Mouse (Mus musculus): ENCODE data around the gene Nostrin. TPM values are rescaled to one million over a fixed set of nuclear protein-coding genes. Genes with fewer than 3 reads are reported as not detected.
A peak's percentile ranks its signal among the peaks of the same experiment; 100 is the strongest.

Gene Nostrin
- polyA plus RNA-seq, 1 experiment from 2014 or later, result 0.41 TPM

GRCm38 (mm10) chr2:69112609-69113008, 23.0 kb upstream of the Nostrin start:
- H3K4me3 ChIP-seq, result no peak overlapping the region
- no peak for DNase-seq (ENCODE audit: low spot score)
- 86% methylated on average over 5 of the region's 5 CpGs for WGBS
- no peaks in the 10 kb centered on the region for H3K27me3 ChIP-seq (ENCODE audit: insufficient read depth, poor library complexity, severe bottlenecking)
- peaks cover 6% of the 10 kb centered on the region; the same call in 1 of the 2 replicates for H3K9me3 ChIP-seq
- H3K36me3 ChIP-seq, result peaks cover 10% of the 10 kb centered on the region
- no peak overlapping the region for H3K27ac ChIP-seq
- H3K4me1 ChIP-seq (replicated peaks), result no peaks in the 10 kb centered on the region

GRCm38 (mm10) chr2:69113829-69114547, 21.6 kb upstream of the Nostrin start:
- peaks cover 6% of the 10 kb centered on the region; the same call in 1 of the 2 replicates for H3K9me3 ChIP-seq
- no peaks in the 10 kb centered on the region for H3K27me3 ChIP-seq (ENCODE audit: insufficient read depth, poor library complexity, severe bottlenecking)
- no peaks in the 10 kb centered on the region for H3K4me1 ChIP-seq (replicated peaks)
- no peak overlapping the region for H3K27ac ChIP-seq
- H3K4me3 ChIP-seq, result no peak overlapping the region
- peaks cover 10% of the 10 kb centered on the region for H3K36me3 ChIP-seq
- no peak for DNase-seq (ENCODE audit: low spot score)
- WGBS, result 84% methylated on average over 10 of the region's 10 CpGs

DNA sequence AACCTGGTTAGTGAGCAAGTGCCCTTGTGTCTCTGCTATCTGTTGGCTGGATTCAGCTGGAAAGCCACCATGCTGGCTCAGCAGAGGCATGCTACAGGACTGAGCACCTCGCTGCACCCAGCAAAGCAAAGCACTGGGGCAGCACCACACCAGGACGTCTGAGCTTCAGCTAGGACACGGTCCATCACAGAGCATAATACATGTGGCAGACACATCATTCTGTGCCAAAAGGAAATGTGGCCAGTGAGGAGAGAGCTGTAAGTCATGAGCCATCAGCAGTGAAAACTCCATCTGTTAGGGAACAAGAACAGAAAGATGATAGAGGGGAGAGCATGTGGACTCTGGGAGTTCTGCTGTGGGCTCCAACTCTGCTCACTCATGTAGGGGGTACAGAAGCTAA, 19.7 kb upstream of the Nostrin start:
- H3K27ac ChIP-seq, result no peak overlapping the region
- 91% methylated on average over 3 of the region's 3 CpGs for WGBS
- no peak overlapping the region for H3K4me3 ChIP-seq
- H3K4me1 ChIP-seq (replicated peaks), result 0 out of 2 replicates have a peak, but pooled peaks cover 4% of the 10 kb centered on the region
- no peaks in the 10 kb centered on the region for H3K27me3 ChIP-seq (ENCODE audit: insufficient read depth, poor library complexity, severe bottlenecking)
- peaks cover 10% of the 10 kb centered on the region for H3K36me3 ChIP-seq
- no peak for DNase-seq (ENCODE audit: low spot score)
- H3K9me3 ChIP-seq, result peaks cover 6% of the 10 kb centered on the region; the same call in 1 of the 2 replicates

GRCm38 (mm10) chr2:69116767-69117166, 18.8 kb upstream of the Nostrin start:
- H3K4me1 ChIP-seq (replicated peaks), result 0 out of 2 replicates have a peak, but pooled peaks cover 4% of the 10 kb centered on the region
- no peak overlapping the region for H3K4me3 ChIP-seq
- no peaks in the 10 kb centered on the region for H3K27me3 ChIP-seq (ENCODE audit: insufficient read depth, poor library complexity, severe bottlenecking)
- H3K27ac ChIP-seq, result no peak overlapping the region
- WGBS, result 85% methylated on average over 4 of the region's 4 CpGs
- no peak for DNase-seq (ENCODE audit: low spot score)
- H3K9me3 ChIP-seq, result peaks cover 6% of the 10 kb centered on the region; the same call in 1 of the 2 replicates
- peaks cover 8% of the 10 kb centered on the region for H3K36me3 ChIP-seq

- Histone ChIP-seq H3K9me3 (peaks cover 6% of the 10 kb centered on the region; the same call in 1 of the 2 replicates), H3K4me3 (no peak overlapping the region), H3K27ac (no peak overlapping the region), H3K36me3 (peaks cover 8% of the 10 kb centered on the region), H3K4me1 (replicated peaks) (0 out of 2 replicates have a peak, but pooled peaks cover 4% of the 10 kb centered on the region), H3K27me3 (ENCODE audit: insufficient read depth, poor library complexity, severe bottlenecking) (no peaks in the 10 kb centered on the region)
- no peak for DNase-seq (ENCODE audit: low spot score)
- WGBS, result 87% methylated on average over 1 of the region's 1 CpGs
Observed at GRCm38 (mm10) chr2:69118994-69119393, 16.6 kb upstream of the Nostrin start.

DNA sequence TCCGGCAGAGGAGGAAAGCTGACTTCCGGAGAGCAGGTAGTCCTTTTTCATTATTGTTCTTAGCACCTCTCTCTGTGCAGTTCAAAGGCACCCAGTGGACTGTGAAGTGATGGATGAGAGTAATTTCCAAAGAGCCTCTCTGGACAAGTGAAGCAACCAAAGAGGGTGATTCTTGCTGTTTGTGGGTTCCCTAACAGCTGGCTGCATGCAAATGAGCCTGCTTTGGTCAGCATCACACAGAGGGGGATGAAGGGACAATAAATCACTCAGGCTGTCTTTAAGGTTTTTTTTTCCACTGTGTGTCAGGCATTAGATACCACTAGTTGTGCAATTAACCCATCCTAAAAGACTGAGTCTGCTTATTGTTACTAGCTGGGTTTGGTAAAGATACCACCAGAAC, 15.9 kb upstream of the Nostrin start:
- no peak overlapping the region for H3K27ac ChIP-seq
- H3K4me1 ChIP-seq (replicated peaks), result 0 out of 2 replicates have a peak, but pooled peaks cover 4% of the 10 kb centered on the region
- H3K9me3 ChIP-seq, result peaks cover 6% of the 10 kb centered on the region; the same call in 1 of the 2 replicates
- peaks cover 8% of the 10 kb centered on the region for H3K36me3 ChIP-seq
- WGBS, result 58% methylated on average over 2 of the region's 2 CpGs
- no peak overlapping the region for H3K4me3 ChIP-seq
- no peaks in the 10 kb centered on the region for H3K27me3 ChIP-seq (ENCODE audit: insufficient read depth, poor library complexity, severe bottlenecking)
- no peak for DNase-seq (ENCODE audit: low spot score)

DNA sequence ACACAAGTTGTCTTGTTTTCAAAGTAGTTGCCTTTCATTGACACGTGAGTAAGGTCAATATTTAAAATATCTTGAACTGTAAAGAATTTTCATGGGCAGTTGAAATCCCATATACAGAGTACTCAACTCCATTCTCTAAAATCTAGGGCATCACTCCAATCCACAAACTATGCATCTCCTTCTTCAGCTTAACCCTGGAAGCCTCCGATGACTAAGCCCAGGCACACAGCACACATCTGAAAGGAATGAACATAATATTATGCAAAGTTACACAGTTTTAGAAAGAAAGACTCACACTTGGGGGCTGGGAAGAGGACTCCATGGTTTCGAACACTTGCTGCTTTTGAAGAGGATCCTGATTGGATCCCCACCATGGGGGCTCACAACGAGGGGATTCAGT, 13.9 kb upstream of the Nostrin start:
- Histone ChIP-seq H3K27me3 (ENCODE audit: insufficient read depth, poor library complexity, severe bottlenecking) (no peaks in the 10 kb centered on the region), H3K9me3 (no peaks in the 10 kb centered on the region), H3K4me3 (no peak overlapping the region), H3K36me3 (no peaks in the 10 kb centered on the region), H3K27ac (no peak overlapping the region), H3K4me1 (replicated peaks) (peaks cover 10% of the 10 kb centered on the region; the same call in 1 of the 2 replicates)
- 84% methylated on average over 4 of the region's 4 CpGs for WGBS
- no peak for DNase-seq (ENCODE audit: low spot score)

GRCm38 (mm10) chr2:69125425-69125824, 10.2 kb upstream of the Nostrin start:
- no peaks in the 10 kb centered on the region for H3K9me3 ChIP-seq
- WGBS, result 57% methylated on average over 3 of the region's 3 CpGs
- peaks cover 27% of the 10 kb centered on the region for H3K4me1 ChIP-seq (replicated peaks)
- no peak overlapping the region for H3K4me3 ChIP-seq
- no peak for DNase-seq (ENCODE audit: low spot score)
- H3K27ac ChIP-seq, result no peak overlapping the region
- no peaks in the 10 kb centered on the region for H3K36me3 ChIP-seq
- H3K27me3 ChIP-seq (ENCODE audit: insufficient read depth, poor library complexity, severe bottlenecking), result no peaks in the 10 kb centered on the region

- H3K27me3 ChIP-seq (ENCODE audit: insufficient read depth, poor library complexity, severe bottlenecking), result no peaks in the 10 kb centered on the region
- H3K27ac ChIP-seq, result peak overlapping the region; percentile 71; the same call in 1 of the 2 replicates
- H3K36me3 ChIP-seq, result no peaks in the 10 kb centered on the region
- H3K4me3 ChIP-seq, result no peak overlapping the region
- peak; percentile 19 for DNase-seq (ENCODE audit: low spot score)
- H3K4me1 ChIP-seq (replicated peaks), result peaks cover 43% of the 10 kb centered on the region
- no peaks in the 10 kb centered on the region for H3K9me3 ChIP-seq
- WGBS, result 78% methylated on average over 7 of the region's 7 CpGs
Observed at GRCm38 (mm10) chr2:69128321-69128720, 7.3 kb upstream of the Nostrin start.

DNA sequence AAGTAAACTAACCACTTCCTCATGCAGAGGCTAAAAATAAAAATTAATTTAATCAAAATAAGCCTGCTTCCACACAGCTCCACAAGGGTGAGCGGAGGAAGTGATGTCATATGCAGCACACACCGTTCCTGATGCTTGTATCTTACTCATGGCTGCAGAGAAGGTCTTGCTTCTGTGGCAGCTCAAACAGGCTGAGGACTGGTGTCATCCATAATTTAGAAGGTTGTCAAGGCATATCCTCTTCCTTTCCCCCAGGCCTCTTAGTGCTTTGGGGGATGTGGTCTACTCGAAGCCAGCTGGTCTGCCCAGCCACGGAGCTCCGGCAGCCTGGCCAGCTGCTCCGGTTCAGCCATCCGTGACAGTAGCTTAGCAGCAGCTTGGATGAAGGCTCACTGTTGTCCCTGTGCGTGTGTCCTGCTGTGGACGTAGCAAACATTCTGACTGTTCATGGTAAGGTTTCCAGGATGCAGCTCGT, 6.6 kb upstream of the Nostrin start:
- no peaks in the 10 kb centered on the region for H3K9me3 ChIP-seq
- H3K27ac ChIP-seq, result peak overlapping the region; percentile 71
- peaks cover 43% of the 10 kb centered on the region for H3K4me1 ChIP-seq (replicated peaks)

DNA sequence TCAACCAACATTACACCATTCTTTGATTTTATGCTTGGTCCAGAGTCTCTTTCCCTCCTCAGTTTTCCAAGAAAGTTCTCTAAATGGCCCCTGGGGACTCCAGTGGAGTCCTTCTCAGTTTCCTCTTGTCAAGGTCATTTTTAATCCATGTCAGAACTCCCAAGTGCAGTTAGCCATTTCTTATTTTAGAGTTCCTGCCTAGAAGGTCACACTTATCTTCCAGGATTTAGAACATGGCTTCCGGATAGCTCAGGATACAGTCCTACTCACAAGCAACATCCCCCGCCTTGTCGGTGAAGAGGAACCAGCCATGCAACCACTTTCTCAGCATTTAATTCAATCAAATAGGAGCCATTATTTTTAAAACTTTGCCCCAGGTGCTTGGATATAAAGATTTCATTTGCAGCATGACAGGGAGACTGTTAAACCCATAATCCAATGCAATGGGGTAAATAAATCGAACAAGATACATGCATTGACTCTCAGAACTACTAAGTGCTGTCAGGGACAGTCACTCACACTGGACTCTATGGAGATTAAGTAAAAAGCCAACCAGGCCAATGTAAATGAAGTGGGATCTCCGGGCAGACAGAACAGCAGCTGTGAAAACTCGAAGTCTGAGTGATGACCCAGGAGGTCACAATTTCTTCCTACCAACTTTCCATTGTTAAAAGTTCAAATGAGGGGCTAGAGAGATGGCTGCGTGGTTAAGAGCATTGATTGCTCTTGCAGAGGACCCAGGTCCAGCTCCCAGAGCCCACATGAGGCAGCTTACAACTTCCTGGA, 6.0 kb upstream of the Nostrin start:
- Histone ChIP-seq H3K4me1 (replicated peaks) (peaks cover 43% of the 10 kb centered on the region), H3K9me3 (no peaks in the 10 kb centered on the region), H3K27ac (peak overlapping the region; percentile 71), H3K27me3 (ENCODE audit: insufficient read depth, poor library complexity, severe bottlenecking) (no peaks in the 10 kb centered on the region), H3K4me3 (no peak overlapping the region), H3K36me3 (no peaks in the 10 kb centered on the region)
- WGBS, result 61% methylated on average over 7 of the region's 7 CpGs
- DNase-seq (ENCODE audit: low spot score), result peak; percentile 5

More for the DNA sequence above, 6.6 kb upstream of the Nostrin start:
- H3K4me3 ChIP-seq, result 0 out of 2 replicates have a peak overlapping the region, but pooled peaks have one; percentile 0
- H3K27me3 ChIP-seq (ENCODE audit: insufficient read depth, poor library complexity, severe bottlenecking), result no peaks in the 10 kb centered on the region
- 34% methylated on average over 10 of the region's 10 CpGs for WGBS
- peak; percentile 75 for DNase-seq (ENCODE audit: low spot score)
- H3K36me3 ChIP-seq, result no peaks in the 10 kb centered on the region

- WGBS, result 54% methylated on average over 3 of the region's 3 CpGs
- no peak for DNase-seq (ENCODE audit: low spot score)
- H3K4me1 ChIP-seq (replicated peaks), result peaks cover 46% of the 10 kb centered on the region
Observed at GRCm38 (mm10) chr2:69132046-69132445, 3.6 kb upstream of the Nostrin start.

More at GRCm38 (mm10) chr2:69132046-69132445, 3.6 kb upstream of the Nostrin start:
- Histone ChIP-seq H3K9me3 (no peaks in the 10 kb centered on the region), H3K27me3 (ENCODE audit: insufficient read depth, poor library complexity, severe bottlenecking) (no peaks in the 10 kb centered on the region), H3K4me3 (no peak overlapping the region), H3K36me3 (no peaks in the 10 kb centered on the region), H3K27ac (0 out of 2 replicates have a peak overlapping the region, but pooled peaks have one; percentile 35)
